Mouse (Mus musculus): ENCODE data around the gene Ttc39b.

DNA sequence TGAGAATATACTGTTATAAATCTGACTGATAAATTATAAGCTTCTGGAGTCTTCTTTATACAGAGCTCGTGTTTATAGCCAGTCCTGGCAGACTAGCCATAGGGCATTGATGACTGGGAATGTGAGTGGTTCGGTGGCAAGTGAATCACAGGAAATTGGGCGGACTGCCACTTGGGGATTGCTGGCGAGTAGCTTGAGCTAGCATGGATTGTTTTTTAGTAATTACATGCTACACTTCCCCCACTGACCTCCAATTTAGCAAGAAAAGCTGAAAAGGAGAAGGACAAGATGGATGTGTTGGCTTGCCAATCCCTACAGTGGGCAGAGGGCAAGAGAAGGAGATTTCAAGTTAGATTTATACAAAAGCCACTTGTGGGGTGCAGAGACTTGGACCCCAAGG lies 49.3 kb upstream of the Ttc39b start:
- no peak for TF ChIP-seq CTCF (IDR thresholded peaks at IDR 0.05; ENCODE audit: low read depth)
- TF ChIP-seq EP300 (optimal IDR thresholded peaks at IDR 0.05) = no peak

Data from stomach, postnatal 0 days (tissue).